Mouse (Mus musculus) forebrain, embryonic 16.5 days (tissue): ENCODE measurements around the gene Ttll7. TPM values are rescaled to one million over a fixed set of nuclear protein-coding genes. Genes with fewer than 3 reads are reported as not detected.

Source experiments
- ATAC-seq: fragments of 200-750 bp; cut with Nextera tagmentation; 2 replicates; pipeline ENCODE4 v1.8.0; 2017; ENCODE audit warnings: mild to moderate bottlenecking, moderate library complexity
- H3K27ac ChIP-seq: fragments of 300-500 bp; sonication (generic); 2 replicates; pipeline ENCODE4 v1.5.1; 2014; ENCODE audit warnings: low read length, control low read depth
- H3K27me3 ChIP-seq: fragments of 300-500 bp; sonication (generic); replicated peaks from 2 replicates; pipeline ENCODE4 v1.6.1; 2014; ENCODE audit warnings: low read length; ENCODE audit not compliant: control insufficient read depth, insufficient read depth
- H3K36me3 ChIP-seq: fragments of 300-500 bp; sonication (generic); 2 replicates; pipeline ENCODE4 v1.6.1; 2014; ENCODE audit not compliant: control insufficient read depth, insufficient read depth
- H3K4me1 ChIP-seq: fragments of 300-500 bp; sonication (generic); replicated peaks from 2 replicates; pipeline ENCODE4 v1.6.1; 2014; ENCODE audit warnings: low read length; ENCODE audit not compliant: control insufficient read depth, insufficient read depth
- H3K4me2 ChIP-seq: fragments of 300-500 bp; sonication (generic); 2 replicates; pipeline ENCODE4 v1.6.1; 2014; ENCODE audit warnings: mild to moderate bottlenecking, low read length, control low read depth
- H3K4me3 ChIP-seq: fragments of 300-500 bp; sonication (generic); replicated peaks from 2 replicates; pipeline ENCODE4 v1.5.1; 2014; ENCODE audit warnings: mild to moderate bottlenecking, low read length, control low read depth
- H3K9ac ChIP-seq: fragments of 300-500 bp; sonication (generic); replicated peaks from 2 replicates; pipeline ENCODE4 v1.6.1; 2014; ENCODE audit warnings: low read depth, low read length, control low read depth
- H3K9me3 ChIP-seq: fragments of 300-500 bp; sonication (generic); 2 replicates; pipeline ENCODE4 v1.6.1; 2016; ENCODE audit warnings: low read length; ENCODE audit not compliant: control insufficient read depth
- WGBS: fragments of 180-500 bp; shearing (Covaris S2); extraction: QIAGEN DNeasy Blood & Tissue Kit; methylation state at CpG from one replicate; pipeline ENCODE4 v1.1.7; 2014; 5-methylcytosine and 5-hydroxymethylcytosine counted together
- polyA plus RNA-seq: library from polyadenylated mRNA; unstranded; fragments of >200 nt; fragmentation: Nextera tagmentation; extraction: Ambion mirVana; gene quantifications from 2 replicates; pipeline ENCODE4 v1.2.1, GENCODE M21; 2015

Gene Ttll7
- polyA plus RNA-seq, 1 experiment from 2014 or later = 7.3 TPM

- no peaks in the 10 kb centered on the region for H3K36me3 ChIP-seq
- H3K27me3 ChIP-seq = no peaks in the 10 kb centered on the region
- no peak overlapping the region for H3K9ac ChIP-seq
- no peaks in the 10 kb centered on the region for H3K4me1 ChIP-seq
- no peak overlapping the region for H3K4me3 ChIP-seq
- H3K4me2 ChIP-seq = no peak overlapping the region
- H3K9me3 ChIP-seq = no peaks in the 10 kb centered on the region
- no peak overlapping the region for H3K27ac ChIP-seq
- 73% methylated on average over 8 of the region's 8 CpGs for WGBS
- ATAC-seq = peak; percentile 67
These were observed 104.6 kb downstream of the Ttll7 start for GRCm38 (mm10) chr3:146956792-146957191.

GRCm38 (mm10) chr3:146962838-146963237 lies 110.7 kb downstream of the Ttll7 start:
- ATAC-seq = no peak
- Histone ChIP-seq H3K9ac (no peak overlapping the region), H3K27ac (no peak overlapping the region), H3K9me3 (no peaks in the 10 kb centered on the region), H3K4me1 (no peaks in the 10 kb centered on the region), H3K4me2 (no peak overlapping the region), H3K4me3 (no peak overlapping the region), H3K36me3 (no peaks in the 10 kb centered on the region), H3K27me3 (no peaks in the 10 kb centered on the region)

DNA sequence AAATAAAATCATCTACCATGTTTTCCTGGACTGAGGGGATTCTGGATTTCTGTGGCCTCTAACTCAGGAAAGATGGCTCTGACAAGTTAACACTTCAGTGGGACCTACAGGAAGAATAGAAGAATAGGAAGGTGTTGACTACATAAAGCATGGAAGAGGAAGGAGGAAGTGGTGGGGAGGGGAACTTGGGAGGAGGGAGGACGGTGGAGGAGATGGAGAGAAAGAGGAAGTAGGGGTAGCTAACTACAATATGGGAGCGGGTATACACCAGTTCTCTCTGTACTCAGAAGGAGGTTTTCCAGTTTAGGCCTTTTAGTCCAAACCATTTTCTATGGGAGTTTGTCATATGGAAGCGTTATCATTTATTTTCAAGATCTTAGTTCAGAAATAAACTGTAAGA lies 112.2 kb downstream of the Ttll7 start:
- H3K4me3 ChIP-seq = no peak overlapping the region
- H3K4me2 ChIP-seq = no peak overlapping the region
- no peaks in the 10 kb centered on the region for H3K9me3 ChIP-seq
- H3K4me1 ChIP-seq = no peaks in the 10 kb centered on the region
- H3K27me3 ChIP-seq = no peaks in the 10 kb centered on the region
- 95% methylated on average over 3 of the region's 3 CpGs for WGBS
- no peak overlapping the region for H3K27ac ChIP-seq
- H3K36me3 ChIP-seq = peaks cover 5% of the 10 kb centered on the region; the same call in 1 of the 2 replicates
- no peak for ATAC-seq
- H3K9ac ChIP-seq = no peak overlapping the region

GRCm38 (mm10) chr3:146967242-146967641 lies 115.1 kb downstream of the Ttll7 start:
- H3K9ac ChIP-seq = no peak overlapping the region
- WGBS = 88% methylated on average over 7 of the region's 7 CpGs
- no peaks in the 10 kb centered on the region for H3K4me1 ChIP-seq
- no peak overlapping the region for H3K4me3 ChIP-seq
- H3K27me3 ChIP-seq = no peaks in the 10 kb centered on the region
- no peak overlapping the region for H3K27ac ChIP-seq
- H3K9me3 ChIP-seq = no peaks in the 10 kb centered on the region
- no peak for ATAC-seq
- H3K36me3 ChIP-seq = peaks cover 5% of the 10 kb centered on the region; the same call in 1 of the 2 replicates
- H3K4me2 ChIP-seq = no peak overlapping the region

DNA sequence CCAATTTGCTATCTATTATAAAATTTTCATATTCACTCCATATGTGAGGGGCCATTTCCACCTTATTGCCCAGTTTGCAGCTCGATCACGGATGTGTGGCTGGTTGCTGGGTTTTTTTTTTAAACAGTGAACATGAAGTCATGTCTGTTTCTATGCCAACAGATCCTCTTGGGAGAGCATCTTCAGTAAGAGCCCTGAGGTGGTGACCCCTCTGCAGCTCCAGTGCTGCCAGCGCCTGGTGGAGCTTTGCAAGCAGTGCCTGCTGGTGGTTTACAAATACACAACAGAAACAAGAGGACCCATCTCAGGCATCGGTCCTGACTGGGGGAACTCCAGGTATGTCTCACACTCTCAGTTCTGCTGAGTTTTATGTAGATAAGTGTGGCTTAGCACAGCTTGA lies 115.7 kb downstream of the Ttll7 start:
- Histone ChIP-seq H3K36me3 (peaks cover 5% of the 10 kb centered on the region; the same call in 1 of the 2 replicates), H3K27me3 (no peaks in the 10 kb centered on the region), H3K4me3 (no peak overlapping the region), H3K9ac (no peak overlapping the region), H3K4me2 (no peak overlapping the region), H3K4me1 (no peaks in the 10 kb centered on the region), H3K27ac (no peak overlapping the region), H3K9me3 (no peaks in the 10 kb centered on the region)
- ATAC-seq = no peak
- WGBS = 71% methylated on average over 4 of the region's 4 CpGs

DNA sequence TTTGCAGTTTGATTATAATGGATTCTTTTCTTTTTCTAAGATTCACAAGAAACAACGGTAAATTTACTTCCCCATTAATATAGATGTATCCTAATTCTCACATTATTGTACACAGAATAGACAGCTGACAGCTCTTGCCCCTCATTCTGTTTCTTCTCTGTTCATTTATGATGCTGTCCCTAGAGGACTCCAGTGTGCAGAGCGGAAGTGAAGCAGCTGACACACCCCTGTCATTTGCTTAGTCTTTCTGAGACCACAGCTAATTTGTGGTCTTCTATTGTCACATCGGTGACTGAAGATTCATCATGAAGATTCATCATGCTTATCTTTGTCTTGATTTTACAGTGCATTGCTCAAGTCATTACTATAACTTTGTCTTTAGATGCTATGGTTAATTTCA lies 126.1 kb downstream of the Ttll7 start:
- no peak overlapping the region for H3K4me3 ChIP-seq
- H3K4me2 ChIP-seq = no peak overlapping the region
- no peak overlapping the region for H3K9ac ChIP-seq
- H3K4me1 ChIP-seq = no peaks in the 10 kb centered on the region
- no peaks in the 10 kb centered on the region for H3K9me3 ChIP-seq
- WGBS = 76% methylated on average over 3 of the region's 3 CpGs
- no peak for ATAC-seq
- H3K27me3 ChIP-seq = no peaks in the 10 kb centered on the region
- no peaks in the 10 kb centered on the region for H3K36me3 ChIP-seq
- no peak overlapping the region for H3K27ac ChIP-seq

DNA sequence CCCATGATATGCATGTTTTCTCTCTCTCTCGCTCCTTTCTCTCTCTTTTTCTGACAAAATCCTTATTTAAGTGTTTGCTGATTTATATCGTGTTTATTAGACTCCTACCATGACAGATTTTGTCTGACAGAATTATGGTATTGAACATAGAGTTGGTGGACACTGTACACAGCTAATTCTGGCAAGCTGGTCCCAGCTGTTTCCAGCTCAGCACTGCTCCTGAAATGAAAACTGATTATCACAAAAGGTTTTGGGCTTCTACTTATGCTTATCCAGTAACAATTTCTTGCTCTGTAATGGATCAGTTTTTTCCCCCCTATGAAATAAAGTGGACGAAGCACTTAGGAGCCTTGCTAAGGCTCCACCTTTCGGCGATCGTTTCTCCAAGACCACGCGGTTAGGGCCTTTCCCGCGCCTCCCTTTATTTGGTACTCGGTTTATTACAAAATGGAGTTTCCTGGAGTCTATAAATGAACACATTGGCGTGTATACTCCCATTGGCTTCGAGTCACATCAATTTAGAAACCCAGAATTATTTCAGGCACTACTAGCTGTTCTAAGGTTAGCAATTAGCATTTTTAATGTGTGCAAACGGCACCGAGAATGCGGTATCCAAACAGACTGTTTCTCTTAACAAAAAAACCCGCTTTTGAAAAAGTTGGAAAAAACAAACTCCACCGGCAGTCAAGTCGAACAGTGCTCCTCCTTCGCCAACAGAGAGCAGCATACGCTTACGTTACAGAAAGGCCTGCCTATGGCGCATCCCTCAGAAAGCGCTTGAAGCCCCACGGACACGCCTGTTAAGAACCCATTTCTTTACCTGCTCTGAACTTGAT lies 141.9 kb downstream of the Ttll7 start:
- peak overlapping the region; percentile 35 for H3K4me2 ChIP-seq
- 29% methylated on average over 26 of the region's 26 CpGs for WGBS

DNA sequence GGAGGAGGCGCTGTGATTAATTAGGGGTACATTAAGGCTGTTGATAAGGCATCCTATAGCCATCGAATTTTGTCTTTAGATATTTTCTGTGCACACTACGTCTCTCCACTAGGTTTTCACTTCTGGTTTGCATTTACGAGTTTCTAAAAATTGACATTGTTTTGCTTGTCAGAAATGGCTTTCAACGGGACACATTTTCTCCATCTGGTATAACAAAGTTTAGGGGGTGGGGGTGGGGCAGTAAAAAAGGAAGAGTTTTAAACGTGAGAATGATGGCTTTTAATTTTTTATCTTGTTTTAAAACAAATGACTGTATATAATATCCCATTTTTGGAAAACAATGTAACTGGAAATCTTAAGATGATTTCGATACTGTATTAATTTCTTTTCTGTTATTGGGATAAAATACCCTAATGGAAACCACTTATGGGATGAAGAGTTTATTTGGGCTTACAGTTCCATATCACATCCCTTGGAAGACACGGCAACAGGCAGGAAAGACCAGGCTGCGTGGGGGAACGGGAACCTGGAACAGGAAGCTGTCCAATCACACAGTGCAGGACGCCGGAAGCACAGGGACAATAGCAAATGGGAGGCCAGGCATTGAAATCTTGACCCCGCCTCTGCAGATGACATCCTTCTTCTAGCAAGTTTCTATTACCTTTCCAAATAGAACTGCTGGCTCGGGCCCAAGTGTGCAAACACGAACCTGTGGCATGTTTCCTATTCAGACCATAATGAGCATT lies 142.7 kb downstream of the Ttll7 start:
- Histone ChIP-seq H3K4me1 (peaks cover 3% of the 10 kb centered on the region; the same call in 1 of the 2 replicates), H3K9me3 (no peaks in the 10 kb centered on the region), H3K9ac (no peak overlapping the region), H3K36me3 (no peaks in the 10 kb centered on the region), H3K27ac (no peak overlapping the region), H3K4me2 (peak overlapping the region; percentile 35), H3K4me3 (no peak overlapping the region), H3K27me3 (no peaks in the 10 kb centered on the region)
- ATAC-seq = no peak
- 66% methylated on average over 15 of the region's 15 CpGs for WGBS

More for the DNA sequence above, 141.9 kb downstream of the Ttll7 start:
- Histone ChIP-seq H3K4me3 (no peak overlapping the region), H3K27ac (no peak overlapping the region), H3K9ac (no peak overlapping the region), H3K4me1 (peaks cover 3% of the 10 kb centered on the region; the same call in 1 of the 2 replicates), H3K36me3 (no peaks in the 10 kb centered on the region), H3K9me3 (no peaks in the 10 kb centered on the region), H3K27me3 (no peaks in the 10 kb centered on the region)
- peak; percentile 92 for ATAC-seq

GRCm38 (mm10) chr3:146999148-146999547 lies 147.0 kb downstream of the Ttll7 start:
- Histone ChIP-seq H3K27me3 (no peaks in the 10 kb centered on the region), H3K4me3 (no peak overlapping the region), H3K9me3 (no peaks in the 10 kb centered on the region), H3K27ac (no peak overlapping the region), H3K4me2 (no peak overlapping the region), H3K9ac (no peak overlapping the region), H3K36me3 (no peaks in the 10 kb centered on the region), H3K4me1 (peaks cover under 1% of the 10 kb centered on the region; the same call in 1 of the 2 replicates)
- ATAC-seq = no peak
- WGBS = 94% methylated on average over 2 of the region's 2 CpGs
